Mouse (Mus musculus) left cerebral cortex, adult 9 months (tissue): ENCODE measurements around the gene Gpd2.
A peak's percentile ranks its signal among the peaks of the same experiment; 100 is the strongest.

Experiments
- DNase-seq, 2 experiments: peaks; one replicate each; pipeline ENCODE4 v3.0.0; 2022; ENCODE audit warnings: low spot score in 2 of 2

Gpd2 gene

GRCm38 (mm10) chr2:57384625-57385024 is 147.2 kb downstream of the Gpd2 start:
- DNase-seq, result no peak

- DNase-seq, result peak in 1 of 2 experiments; percentile 14
These were observed 150.4 kb downstream of the Gpd2 start for GRCm38 (mm10) chr2:57387816-57388215.

GRCm38 (mm10) chr2:57395071-57395470 is 157.6 kb downstream of the Gpd2 start:
- no peak for DNase-seq

GRCm38 (mm10) chr2:57396061-57396460 is 158.6 kb downstream of the Gpd2 start:
- no peak for DNase-seq

GRCm38 (mm10) chr2:57397727-57398126 is 160.3 kb downstream of the Gpd2 start:
- no peak for DNase-seq

GRCm38 (mm10) chr2:57407414-57408019 is 170.1 kb downstream of the Gpd2 start:
- no peak for DNase-seq

GRCm38 (mm10) chr2:57408413-57408812 is 171.0 kb downstream of the Gpd2 start:
- DNase-seq, result no peak

GRCm38 (mm10) chr2:57411551-57411950 is 174.1 kb downstream of the Gpd2 start:
- DNase-seq, result no peak

- no peak for DNase-seq
These were observed 177.2 kb downstream of the Gpd2 start for GRCm38 (mm10) chr2:57414550-57415160.

- DNase-seq, result no peak
These were observed 179.3 kb downstream of the Gpd2 start for GRCm38 (mm10) chr2:57416711-57417110.
